Mouse (Mus musculus): Measurements from ENCODE around the gene Rnh1. TPM values are rescaled to one million over a fixed set of nuclear protein-coding genes. Genes with fewer than 3 reads are reported as not detected.

Rnh1 gene
- total RNA-seq, 4 experiments from 2014 or later: 51.3 to 63.6 (median 53.6) TPM

DNA sequence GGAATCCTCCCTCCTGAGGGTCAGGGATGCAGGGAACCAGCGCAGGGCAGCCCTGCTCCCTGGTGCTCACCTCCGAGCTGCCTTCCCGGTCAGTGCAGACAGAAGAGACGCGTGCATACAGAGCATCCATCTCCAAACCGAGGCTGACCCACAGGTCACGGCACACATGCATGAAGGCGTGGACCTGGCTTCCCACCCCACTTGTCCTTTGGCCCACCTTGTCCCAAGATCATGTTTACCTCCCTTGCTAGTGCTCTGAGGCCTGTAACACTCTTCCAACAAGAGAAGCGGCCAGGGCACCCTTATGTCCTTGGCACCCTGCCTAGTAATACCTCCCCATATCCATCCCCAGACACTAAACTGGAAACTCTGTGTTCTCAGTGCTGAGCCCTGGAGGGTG, 56.8 kb downstream of the Rnh1 start:
- DNase-seq (ENCODE audit: low spot score in 2 of 2): no peak

Small RNA genes within 50 kb of the gene (microRNA-seq; reads per million reads assigned to microRNA genes)
- 67.3 reads per million, percentile 44 among the genes with 10 or more reads in this experiment for gene Mir210

Other genes starting within 250 kb of the Rnh1 start
- 1 to 10 TPM; 1.4 to 2.8 (median 2.2) TPM for gene Pgghg, start 231.5 kb downstream of the Rnh1 start, total RNA-seq (2022)
- under 1 TPM in 2 of 4 experiments, not detected in 2; 0.34 to 0.53 TPM for gene Ifitm5, start 222.6 kb downstream of the Rnh1 start, total RNA-seq (2022)
- not detected for gene Gm45717, start 216.9 kb downstream of the Rnh1 start, total RNA-seq (2022)
- gene Ifitm2, start 216.9 kb downstream of the Rnh1 start, total RNA-seq (2022): 10 to 100 TPM; 25.1 to 51.9 (median 30.1) TPM
- gene Ifitm1, start 205.6 kb downstream of the Rnh1 start, total RNA-seq (2022): under 1 TPM; 0.34 to 0.99 (median 0.77) TPM
- gene Ifitm3, start 162.1 kb downstream of the Rnh1 start, total RNA-seq (2022): 10 to 100 TPM; 20.8 to 38.8 (median 27.1) TPM
- not detected for gene Ifitm6, start 154.9 kb downstream of the Rnh1 start, total RNA-seq (2022)
- gene Gm17387, start 143.7 kb downstream of the Rnh1 start, total RNA-seq (2022): not detected
- gene B4galnt4, start 111.8 kb downstream of the Rnh1 start, total RNA-seq (2022): under 1 TPM in 2 of 4 experiments, not detected in 2; 0.20 to 0.59 TPM
- gene Pkp3, start 94.6 kb downstream of the Rnh1 start, total RNA-seq (2022): not detected
- 1 to 10 TPM; 1.4 to 1.6 (median 1.5) TPM for gene Sigirr, start 72.3 kb downstream of the Rnh1 start, total RNA-seq (2022)
- gene Ano9, start 55.1 kb downstream of the Rnh1 start, total RNA-seq (2022): not detected
- gene Ptdss2, start 50.5 kb downstream of the Rnh1 start, total RNA-seq (2022): 10 to 100 TPM; 18.6 to 26.4 (median 22.0) TPM
- 100 to 1,000 TPM; 112 to 158 (median 132) TPM for gene Hras, start 21.1 kb upstream of the Rnh1 start, total RNA-seq (2022)
- gene Lrrc56, start 21.3 kb upstream of the Rnh1 start, total RNA-seq (2022): 1 to 10 TPM; 1.4 to 2.5 (median 2.0) TPM
- gene Lmntd2, start 41.2 kb upstream of the Rnh1 start, total RNA-seq (2022): not detected
- under 1 TPM in 2 of 4 experiments, not detected in 2; 0.38 to 0.56 TPM for gene Rassf7, start 43.0 kb upstream of the Rnh1 start, total RNA-seq (2022)
- 10 to 100 TPM; 16.8 to 25.3 (median 19.4) TPM for gene Phrf1, start 55.9 kb upstream of the Rnh1 start, total RNA-seq (2022)
- under 1 TPM; 0.27 to 0.80 (median 0.50) TPM for gene Irf7, start 93.6 kb upstream of the Rnh1 start, total RNA-seq (2022)
- not detected for gene Cdhr5, start 103.9 kb upstream of the Rnh1 start, total RNA-seq (2022)
- not detected for gene Sct, start 106.3 kb upstream of the Rnh1 start, total RNA-seq (2022)
- not detected for gene Drd4, start 119.1 kb upstream of the Rnh1 start, total RNA-seq (2022)
- gene Deaf1, start 154.8 kb upstream of the Rnh1 start, total RNA-seq (2022): 10 to 100 TPM; 10.6 to 15.1 (median 12.7) TPM
- gene Tmem80, start 154.9 kb upstream of the Rnh1 start, total RNA-seq (2022): 10 to 100 TPM in 3 of 4 experiments, 1 to 10 TPM in 1; 9.1 to 11.5 (median 11.3) TPM
- 1 to 10 TPM; 1.3 to 3.4 (median 2.2) TPM for gene Eps8l2, start 166.0 kb upstream of the Rnh1 start, total RNA-seq (2022)
- gene Taldo1, start 219.3 kb upstream of the Rnh1 start, total RNA-seq (2022): 10 to 100 TPM; 81.4 to 87.7 (median 84.4) TPM
- gene Gatd1, start 241.3 kb upstream of the Rnh1 start, total RNA-seq (2022): 1 to 10 TPM; 6.5 to 9.8 (median 7.8) TPM